Mouse (Mus musculus) CH12.LX (cell line): ENCODE results near the gene Il1r1.

Experiments used
- CTCF ChIP-seq, 2 experiments: IDR thresholded peaks in 1 of 2; conservative IDR thresholded peaks in 1 of 2; 2 replicates each; pipeline ENCODE4 v1.5.1; 2011 to 2012; ENCODE audit warnings: low read depth in 2 of 2, low read length in 2 of 2, improper control_type of control experiment in 1 of 2, inconsistent platforms in 1 of 2, mild to moderate bottlenecking in 1 of 2, moderate library complexity in 1 of 2
- E2F4 ChIP-seq: IDR thresholded peaks from 2 replicates; pipeline ENCODE4 v1.6.1; 2011; ENCODE audit warnings: low read depth, low read length, improper control_type of control experiment; ENCODE audit not compliant: insufficient replicate concordance
- ELF1 ChIP-seq: IDR thresholded peaks from 2 replicates; pipeline ENCODE4 v1.6.1; 2014; ENCODE audit warnings: low read depth, mild to moderate bottlenecking, inconsistent platforms, low read length, improper control_type of control experiment
- EP300 ChIP-seq: IDR thresholded peaks from 2 replicates; pipeline ENCODE4 v1.6.1; 2011; ENCODE audit warnings: low read length, improper control_type of control experiment
- JUND ChIP-seq: conservative IDR thresholded peaks from 2 replicates; pipeline ENCODE4 v1.6.1; 2011; ENCODE audit warnings: low read depth, low read length, improper control_type of control experiment
- MAX ChIP-seq: IDR thresholded peaks from 2 replicates; pipeline ENCODE4 v1.6.1; 2011; ENCODE audit warnings: low read length, improper control_type of control experiment
- MYC ChIP-seq: IDR thresholded peaks from 2 replicates; pipeline ENCODE4 v1.6.1; 2011; ENCODE audit warnings: low read depth, mild to moderate bottlenecking, improper control_type of control experiment, low read length
- POLR2A ChIP-seq: IDR thresholded peaks from 2 replicates; pipeline ENCODE4 v1.6.1; 2011; ENCODE audit warnings: low read depth, mild to moderate bottlenecking, improper control_type of control experiment, low read length
- ZNF384 ChIP-seq: IDR thresholded peaks from 2 replicates; pipeline ENCODE4 v1.6.1; 2012; ENCODE audit warnings: low read depth, low read length, improper control_type of control experiment, inconsistent platforms

GRCm38 (mm10) chr1:40187961-40188360 lies 36.9 kb upstream of the Il1r1 start:
- no peak for TF ChIP-seq POLR2A
- TF ChIP-seq CTCF (conservative IDR thresholded peaks at IDR 0.05 in 1 of 2, IDR thresholded peaks at IDR 0.05 in 1 of 2; ENCODE audit: low read depth in 2 of 2, low read length in 2 of 2) = no peak
- TF ChIP-seq EP300 = no peak
- TF ChIP-seq E2F4 = no peak
- no peak for TF ChIP-seq ELF1
- no peak for TF ChIP-seq MYC
- no peak for TF ChIP-seq JUND
- no peak for TF ChIP-seq MAX
- TF ChIP-seq ZNF384 = no peak
